Mouse (Mus musculus): Measurements from ENCODE around the gene Gm17093. TPM values are rescaled to one million over a fixed set of nuclear protein-coding genes. Genes with fewer than 3 reads are reported as not detected.
"Not testable (repeated sequence)": the region's sequence is repeated elsewhere in the genome, so short reads cannot be mapped to it uniquely, and the experiment has no call there.

Gene Gm17093
- total RNA-seq (2014; rRNA removed) (not detected in 2 replicates), polyA plus RNA-seq (2015; fragmentation: Nextera tagmentation; extraction: Ambion mirVana) (not detected in 2 replicates)

- WGBS: 86% methylated on average over 5 of the region's 5 CpGs
- ATAC-seq; H3K9ac ChIP-seq (replicated peaks; ENCODE audit: low read length); DNase-seq (ENCODE audit: low spot score); H3K4me3 ChIP-seq (ENCODE audit: low read length); H3K27me3 ChIP-seq (ENCODE audit: insufficient read depth, low read length); H3K9me3 ChIP-seq (ENCODE audit: low read length); H3K36me3 ChIP-seq (ENCODE audit: insufficient read depth, low read length); H3K4me1 ChIP-seq (ENCODE audit: insufficient read depth, low read length); H3K4me2 ChIP-seq (ENCODE audit: low read depth, low read length); H3K27ac ChIP-seq: not testable (repeated sequence)
Measured at GRCm38 (mm10) chr14:44517976-44518375, at the start of gene Gm17093. TSS of gene Gm17093 (plus strand) at chr14:44518276.

DNA sequence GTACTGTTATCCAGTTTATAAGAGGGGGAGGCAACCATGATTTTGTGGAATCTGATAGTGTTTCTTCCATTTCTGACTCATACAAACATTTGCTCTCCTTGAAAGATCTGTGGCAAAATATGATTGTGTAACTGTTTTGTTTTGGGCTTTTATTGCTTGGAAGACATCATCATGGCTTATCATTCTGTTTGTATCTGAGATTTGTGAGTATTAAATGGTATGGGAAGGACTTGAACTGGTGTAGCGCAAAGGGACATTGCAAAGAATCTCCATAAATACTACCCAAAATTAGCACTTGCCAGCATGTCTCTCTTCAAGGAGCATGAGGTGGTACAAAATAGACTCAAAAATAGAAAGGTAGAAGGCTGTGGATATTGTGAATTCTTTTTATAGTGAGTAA, 25.9 kb upstream of the Gm17093 start, which contains the start of gene BC061237:
TSS of gene BC061237 (plus strand) at position 301 of the 400 bp plus-strand sequence.
- not testable (repeated sequence) for H3K9ac ChIP-seq (replicated peaks; ENCODE audit: low read length); H3K4me1 ChIP-seq (ENCODE audit: insufficient read depth, low read length); H3K27ac ChIP-seq; ATAC-seq; DNase-seq (ENCODE audit: low spot score); H3K4me3 ChIP-seq (ENCODE audit: low read length); H3K36me3 ChIP-seq (ENCODE audit: insufficient read depth, low read length); H3K27me3 ChIP-seq (ENCODE audit: insufficient read depth, low read length); H3K9me3 ChIP-seq (ENCODE audit: low read length); H3K4me2 ChIP-seq (ENCODE audit: low read depth, low read length)
- no CpG with 5 or more reads among the region's 1 CpGs for WGBS

DNA sequence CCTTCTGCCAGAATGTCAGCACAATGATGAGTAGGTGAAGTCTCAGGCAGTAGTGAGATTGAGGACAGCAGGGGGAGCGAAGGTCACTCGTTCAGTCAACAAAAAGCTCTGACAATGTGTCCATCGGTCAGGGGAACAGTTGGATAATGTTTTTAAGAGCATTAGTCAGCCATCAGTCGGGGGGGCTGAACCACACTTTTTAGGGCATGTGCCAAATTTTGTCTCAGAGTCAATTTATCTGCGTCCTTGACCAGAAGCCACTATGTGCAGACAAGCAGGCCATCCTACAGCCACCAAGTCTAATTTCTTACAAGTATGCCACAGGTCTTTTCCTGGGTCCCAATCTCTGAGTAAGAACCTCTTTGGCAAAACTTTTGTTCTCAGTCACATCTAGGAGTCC, 29.9 kb downstream of the Gm17093 start:
- 90% methylated on average over 3 of the region's 5 CpGs for WGBS
- H3K36me3 ChIP-seq (ENCODE audit: insufficient read depth, low read length); H3K4me1 ChIP-seq (ENCODE audit: insufficient read depth, low read length); H3K9ac ChIP-seq (replicated peaks; ENCODE audit: low read length); H3K4me2 ChIP-seq (ENCODE audit: low read depth, low read length); ATAC-seq; H3K27ac ChIP-seq; H3K4me3 ChIP-seq (ENCODE audit: low read length); H3K9me3 ChIP-seq (ENCODE audit: low read length); H3K27me3 ChIP-seq (ENCODE audit: insufficient read depth, low read length); DNase-seq (ENCODE audit: low spot score): not testable (repeated sequence)

Other genes starting within 250 kb of the Gm17093 start
- gene Gm8220, start 232.7 kb upstream of the Gm17093 start, total RNA-seq (2014; rRNA removed): not detected in 2 replicates
- gene Gm8220, start 232.7 kb upstream of the Gm17093 start, polyA plus RNA-seq (2015; fragmentation: Nextera tagmentation; extraction: Ambion mirVana): not detected in 2 replicates
- gene Gm5930, start 179.7 kb upstream of the Gm17093 start, total RNA-seq (2014; rRNA removed): not detected in 2 replicates
- gene Gm5930, start 179.7 kb upstream of the Gm17093 start, polyA plus RNA-seq (2015; fragmentation: Nextera tagmentation; extraction: Ambion mirVana): not detected in 2 replicates
- not detected in 2 replicates for gene Gm8229, start 152.9 kb upstream of the Gm17093 start, total RNA-seq (2014; rRNA removed)
- gene Gm8229, start 152.9 kb upstream of the Gm17093 start, polyA plus RNA-seq (2015; fragmentation: Nextera tagmentation; extraction: Ambion mirVana): not detected in 2 replicates
- gene Gm3371, start 107.6 kb upstream of the Gm17093 start, total RNA-seq (2014; rRNA removed): not detected in 2 replicates
- gene Gm3371, start 107.6 kb upstream of the Gm17093 start, polyA plus RNA-seq (2015; fragmentation: Nextera tagmentation; extraction: Ambion mirVana): not detected in 2 replicates
- not detected in 2 replicates for gene Gm8232, start 84.6 kb upstream of the Gm17093 start, total RNA-seq (2014; rRNA removed)
- not detected in 2 replicates for gene Gm8232, start 84.6 kb upstream of the Gm17093 start, polyA plus RNA-seq (2015; fragmentation: Nextera tagmentation; extraction: Ambion mirVana)
- gene BC061237, start 25.8 kb upstream of the Gm17093 start, total RNA-seq (2014; rRNA removed): not detected in 2 replicates
- 0.24 TPM in 1 of 2 replicates, not detected in the other for gene BC061237, start 25.8 kb upstream of the Gm17093 start, polyA plus RNA-seq (2015; fragmentation: Nextera tagmentation; extraction: Ambion mirVana)
- not detected in 2 replicates for gene Gm8247, start 64.9 kb downstream of the Gm17093 start, total RNA-seq (2014; rRNA removed)
- gene Gm8247, start 64.9 kb downstream of the Gm17093 start, polyA plus RNA-seq (2015; fragmentation: Nextera tagmentation; extraction: Ambion mirVana): 0.58 TPM in 1 of 2 replicates, not detected in the other
- gene Gm5624, start 109.7 kb downstream of the Gm17093 start, total RNA-seq (2014; rRNA removed): not detected in 2 replicates
- gene Gm5624, start 109.7 kb downstream of the Gm17093 start, polyA plus RNA-seq (2015; fragmentation: Nextera tagmentation; extraction: Ambion mirVana): not detected in 2 replicates
- gene Gm8257, start 188.2 kb downstream of the Gm17093 start, total RNA-seq (2014; rRNA removed): not detected in 2 replicates
- gene Gm8257, start 188.2 kb downstream of the Gm17093 start, polyA plus RNA-seq (2015; fragmentation: Nextera tagmentation; extraction: Ambion mirVana): not detected in 2 replicates
- not detected in 2 replicates for gene Gm8267, start 232.1 kb downstream of the Gm17093 start, total RNA-seq (2014; rRNA removed)
- gene Gm8267, start 232.1 kb downstream of the Gm17093 start, polyA plus RNA-seq (2015; fragmentation: Nextera tagmentation; extraction: Ambion mirVana): not detected in 2 replicates